In the genomic region with DNA sequence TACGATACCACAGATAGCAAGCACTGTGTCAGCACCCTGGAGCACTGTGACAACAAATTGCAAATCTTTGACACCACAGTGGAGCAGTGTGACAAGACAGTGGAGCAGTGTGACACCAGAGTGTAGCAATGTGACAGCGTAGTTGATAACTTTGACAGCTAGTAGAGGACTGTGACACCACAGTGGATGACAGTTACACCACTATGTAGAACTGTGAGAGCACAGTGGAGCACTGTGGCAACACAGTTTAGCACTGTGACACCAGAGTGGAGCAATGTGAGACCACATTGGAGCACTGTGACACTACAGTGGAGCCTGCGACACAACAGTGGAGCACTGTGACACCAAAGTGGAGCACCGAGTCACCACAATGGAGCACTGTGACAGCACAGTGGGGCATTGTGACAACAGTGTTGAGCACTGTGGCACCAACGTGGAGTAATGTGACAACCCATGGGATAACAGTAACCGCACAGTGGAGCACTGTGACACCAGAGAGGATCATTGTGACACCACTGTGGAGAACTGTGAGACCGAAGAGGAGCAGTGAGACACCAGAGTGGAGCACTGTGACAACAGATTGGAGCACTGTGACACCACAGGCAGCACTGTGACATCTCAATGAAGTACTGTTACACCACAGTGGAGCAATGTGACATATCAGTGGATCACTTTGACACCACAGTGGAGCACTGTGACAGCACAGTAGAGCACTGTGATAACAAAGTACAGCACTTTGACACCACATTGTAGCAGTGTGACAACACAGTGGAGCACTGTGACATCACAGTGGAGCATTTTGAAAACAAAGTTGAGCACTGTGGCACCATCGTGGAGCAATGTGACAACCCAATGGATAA, we compare ENCODE assay signal across 8 mouse cellular contexts.
DNase-seq lines count a peak whose midpoint lies in the region; ATAC-seq lines count a peak whose summit lies in the region.

No protein-coding gene starts in this region.

- H3K9ac ChIP-seq in kidney, embryonic 16.5 days (replicated peaks; ENCODE audit: low read length) = no peak overlapping the region
- H3K9ac ChIP-seq in embryonic facial prominence, embryonic 12.5 days = no peak overlapping the region
- H3K9ac ChIP-seq in liver, embryonic 16.5 days (ENCODE audit: low read depth, low read length) = no peak overlapping the region

- no peak overlapping the region for H3K4me2 ChIP-seq in kidney, embryonic 16.5 days (replicated peaks; ENCODE audit: low read depth, low read length)
- no peak overlapping the region for H3K4me2 ChIP-seq in embryonic facial prominence, embryonic 12.5 days (replicated peaks)
- no peak overlapping the region for H3K4me2 ChIP-seq in liver, embryonic 16.5 days (ENCODE audit: low read depth, low read length)

- no peaks in the 10 kb centered on the region for H3K27me3 ChIP-seq in kidney, embryonic 16.5 days (ENCODE audit: insufficient read depth, low read length)
- no peaks in the 10 kb centered on the region for H3K27me3 ChIP-seq in embryonic facial prominence, embryonic 12.5 days
- H3K27me3 ChIP-seq in hindbrain, embryonic 10.5 days (ENCODE audit: insufficient read depth, poor library complexity, severe bottlenecking) = no peaks in the 10 kb centered on the region
- H3K27me3 ChIP-seq in liver, embryonic 16.5 days (ENCODE audit: control insufficient read depth, insufficient read depth, low read depth, low read length) = no peaks in the 10 kb centered on the region

- H3K36me3 ChIP-seq in kidney, embryonic 16.5 days (ENCODE audit: insufficient read depth, low read length) = no peaks in the 10 kb centered on the region
- H3K36me3 ChIP-seq in embryonic facial prominence, embryonic 12.5 days = no peaks in the 10 kb centered on the region
- no peaks in the 10 kb centered on the region for H3K36me3 ChIP-seq in hindbrain, embryonic 10.5 days
- no peaks in the 10 kb centered on the region for H3K36me3 ChIP-seq in liver, embryonic 16.5 days (ENCODE audit: control insufficient read depth, insufficient read depth)

- peaks cover 71% of the 10 kb centered on the region for H3K9me3 ChIP-seq in kidney, embryonic 16.5 days (ENCODE audit: low read length)
- peaks cover 86% of the 10 kb centered on the region for H3K9me3 ChIP-seq in embryonic facial prominence, embryonic 12.5 days
- H3K9me3 ChIP-seq in hindbrain, embryonic 10.5 days = peaks cover 99% of the 10 kb centered on the region
- H3K9me3 ChIP-seq in liver, embryonic 16.5 days (replicated peaks; ENCODE audit: control insufficient read depth, low read length) = peaks cover 21% of the 10 kb centered on the region

- no peak overlapping the region for H3K4me3 ChIP-seq in kidney, embryonic 16.5 days (ENCODE audit: low read length)
- H3K4me3 ChIP-seq in embryonic facial prominence, embryonic 12.5 days = no peak overlapping the region
- H3K4me3 ChIP-seq in hindbrain, embryonic 10.5 days = no peak overlapping the region
- H3K4me3 ChIP-seq in liver, embryonic 16.5 days (ENCODE audit: low read depth, low read length) = no peak overlapping the region

- no peak overlapping the region for H3K27ac ChIP-seq in kidney, embryonic 16.5 days (ENCODE audit: low read length)
- no peak overlapping the region for H3K27ac ChIP-seq in embryonic facial prominence, embryonic 12.5 days
- H3K27ac ChIP-seq in hindbrain, embryonic 10.5 days = no peak overlapping the region
- no peak overlapping the region for H3K27ac ChIP-seq in liver, embryonic 16.5 days (ENCODE audit: low read length)

- peak; percentile 46; the same call in 1 of the 2 replicates for ATAC-seq in kidney, embryonic 16.5 days (ENCODE audit: low FRiP score, low TSS enrichment)
- ATAC-seq in embryonic facial prominence, embryonic 12.5 days (ENCODE audit: insufficient number of reproducible peaks, insufficient read depth, low FRiP score, low TSS enrichment) = peak; percentile 41; the same call in 1 of the 2 replicates
- ATAC-seq in liver, embryonic 16.5 days (ENCODE audit: low read depth) = peak; percentile 32

- H3K4me1 ChIP-seq in kidney, embryonic 16.5 days (ENCODE audit: insufficient read depth, low read length) = no peaks in the 10 kb centered on the region
- H3K4me1 ChIP-seq in embryonic facial prominence, embryonic 12.5 days = no peaks in the 10 kb centered on the region
- no peaks in the 10 kb centered on the region for H3K4me1 ChIP-seq in hindbrain, embryonic 10.5 days (replicated peaks)
- H3K4me1 ChIP-seq in liver, embryonic 16.5 days (ENCODE audit: control insufficient read depth, low read depth, low read length) = no peaks in the 10 kb centered on the region

- no peak for DNase-seq in kidney, adult 9 months
- DNase-seq in hindbrain, embryonic 10.5 days (ENCODE audit: low spot score) = peak; percentile 22
- DNase-seq in spleen, postnatal 4 days (ENCODE audit: low spot score in 2 of 2) = peak; percentile 25 to 80
- DNase-seq in frontal cortex, postnatal 14 days (ENCODE audit: low spot score in 2 of 2) = no peak
- DNase-seq in retina, postnatal 1 day = no peak

- 59% methylated on average over 8 of the region's 8 CpGs for WGBS in kidney, embryonic 16.5 days
- WGBS in embryonic facial prominence, embryonic 12.5 days = 53% methylated on average over 8 of the region's 8 CpGs
- 55% methylated on average over 8 of the region's 8 CpGs for WGBS in hindbrain, embryonic 10.5 days
- 39% methylated on average over 8 of the region's 8 CpGs for WGBS in liver, embryonic 16.5 days (ENCODE audit: insufficient replicate concordance)

Comparison
In these comparisons a context has a peak if more than half of its experiments do, and no peak if none do; other contexts are left out.
1. DNase-seq: peak in hindbrain, embryonic 10.5 days (single experiment) and spleen, postnatal 4 days (2 of 2); none in kidney, adult 9 months (single experiment), frontal cortex, postnatal 14 days (0 of 2) and retina, postnatal 1 day (single experiment).
2. Peak in every context shown above with its lines, with median percentiles within 50 percentile points of each other: ATAC-seq.